Comparison of ENCODE assay signal across 19 mouse cellular contexts in genomic region chr11:77181528-77181927, GRCm38 (mm10). TPM values are rescaled to one million over a fixed set of nuclear protein-coding genes. Genes with fewer than 3 reads are reported as not detected.
DNase-seq lines count a peak whose midpoint lies in the region; ATAC-seq and TF ChIP-seq lines count a peak whose summit lies in the region.
"Had no signal": no experiment of that assay in that cellular context is flagged by ENCODE, and none has a peak within 500 bp of the region (broad histone marks: within the 10 kb centered on the region; RNA-seq: fewer than 3 reads in every experiment).

No protein-coding gene starts in this region.

- ATAC-seq in intestine, embryonic 15.5 days = peak; percentile 75
- ATAC-seq in intestine, embryonic 16.5 days = peak; percentile 73
- ATAC-seq: activated CD4-positive, CD25-positive, alpha-beta regulatory T cell, adult 4 months; forebrain, embryonic 15.5 days; Patski had no signal

- TF ChIP-seq CTCF in small intestine, adult 2 months (IDR thresholded peaks at IDR 0.05; ENCODE audit: extremely low read depth, insufficient read length, insufficient replicate concordance, low read depth, low read length) = no peak

- 0 out of 2 replicates have a peak, but pooled peaks cover 2% of the 10 kb centered on the region for H3K4me1 ChIP-seq in intestine, embryonic 15.5 days (replicated peaks)
- peaks cover 9% of the 10 kb centered on the region; the same call in 1 of the 2 replicates for H3K4me1 ChIP-seq in intestine, embryonic 16.5 days (ENCODE audit: control insufficient read depth, insufficient read depth, low read length)
- peaks cover 14% of the 10 kb centered on the region; the same call in 1 of the 2 replicates for H3K4me1 ChIP-seq in small intestine, adult 2 months (ENCODE audit: control insufficient read depth, insufficient read depth, insufficient read length, low read length)
- H3K4me1 ChIP-seq: embryonic facial prominence, embryonic 10.5 days; embryonic facial prominence, embryonic 12.5 days had no signal

- no peaks in the 10 kb centered on the region for H3K9me3 ChIP-seq in intestine, embryonic 15.5 days
- no peaks in the 10 kb centered on the region for H3K9me3 ChIP-seq in intestine, embryonic 16.5 days (ENCODE audit: control insufficient read depth, low read length)
- H3K9me3 ChIP-seq: embryonic facial prominence, embryonic 10.5 days; embryonic facial prominence, embryonic 12.5 days; forebrain, embryonic 13.5 days; forebrain, embryonic 15.5 days; G1E had no signal

- H3K4me2 ChIP-seq in intestine, embryonic 15.5 days (replicated peaks) = no peak overlapping the region
- H3K4me2 ChIP-seq in intestine, embryonic 16.5 days (ENCODE audit: low read depth, low read length) = no peak overlapping the region
- H3K4me2 ChIP-seq: embryonic facial prominence, embryonic 12.5 days; forebrain, embryonic 13.5 days; forebrain, embryonic 15.5 days had no signal

- no peak for TF ChIP-seq POLR2A in small intestine, adult 2 months (IDR thresholded peaks at IDR 0.05; ENCODE audit: low read depth, low read length)

- no peaks in the 10 kb centered on the region for H3K36me3 ChIP-seq in intestine, embryonic 15.5 days
- H3K36me3 ChIP-seq in intestine, embryonic 16.5 days (ENCODE audit: control insufficient read depth, insufficient read depth, low read length) = no peaks in the 10 kb centered on the region
- no peaks in the 10 kb centered on the region for H3K36me3 ChIP-seq in small intestine, adult 2 months (ENCODE audit: control insufficient read depth, insufficient read depth, low read length)
- H3K36me3 ChIP-seq: embryonic facial prominence, embryonic 10.5 days; embryonic facial prominence, embryonic 12.5 days; forebrain, embryonic 15.5 days; G1E had no signal

- H3K27ac ChIP-seq in intestine, embryonic 15.5 days = peak overlapping the region; percentile 48; the same call in 1 of the 2 replicates
- H3K27ac ChIP-seq in intestine, embryonic 16.5 days (ENCODE audit: low read length) = peak overlapping the region; percentile 65; the same call in 1 of the 2 replicates
- peak overlapping the region; percentile 61; the same call in 1 of the 2 replicates for H3K27ac ChIP-seq in small intestine, adult 2 months (ENCODE audit: insufficient read depth, low read depth, low read length)
- H3K27ac ChIP-seq: embryonic facial prominence, embryonic 10.5 days; embryonic facial prominence, embryonic 12.5 days; forebrain, embryonic 13.5 days had no signal

- DNase-seq in kidney, adult 9 months = peak; percentile 26
- no peak for DNase-seq in kidney, adult 18-20 months
- DNase-seq in thymus, postnatal 36 days = no peak
- no peak for DNase-seq in right cerebral cortex, postnatal 10 days (ENCODE audit: low spot score in 2 of 2)
- no peak for DNase-seq in adrenal gland, postnatal 36 days
- DNase-seq: adrenal gland, adult 8-10 months; adrenal gland, postnatal 14 days had no signal

- WGBS in intestine, embryonic 15.5 days = 54% methylated on average over 5 of the region's 5 CpGs
- 55% methylated on average over 5 of the region's 5 CpGs for WGBS in intestine, embryonic 16.5 days
- WGBS in small intestine, adult 2 months = 24% methylated on average over 5 of the region's 5 CpGs

- H3K27me3 ChIP-seq in intestine, embryonic 15.5 days (replicated peaks) = no peaks in the 10 kb centered on the region
- H3K27me3 ChIP-seq in intestine, embryonic 16.5 days (replicated peaks; ENCODE audit: control insufficient read depth, insufficient read depth, low read length) = no peaks in the 10 kb centered on the region
- H3K27me3 ChIP-seq in small intestine, adult 2 months (ENCODE audit: control insufficient read depth, insufficient read depth, low read length) = no peaks in the 10 kb centered on the region
- H3K27me3 ChIP-seq: CH12.LX; embryonic facial prominence, embryonic 12.5 days; forebrain, embryonic 13.5 days; forebrain, embryonic 15.5 days had no signal

- no peak overlapping the region for H3K9ac ChIP-seq in intestine, embryonic 15.5 days
- H3K9ac ChIP-seq in intestine, embryonic 16.5 days (ENCODE audit: low read depth, low read length) = no peak overlapping the region
- H3K9ac ChIP-seq: embryonic facial prominence, embryonic 12.5 days; forebrain, embryonic 13.5 days; forebrain, embryonic 15.5 days; forebrain, postnatal 0 days had no signal

- no peak overlapping the region for H3K4me3 ChIP-seq in intestine, embryonic 15.5 days (replicated peaks)
- no peak overlapping the region for H3K4me3 ChIP-seq in intestine, embryonic 16.5 days (ENCODE audit: low read length)
- no peak overlapping the region for H3K4me3 ChIP-seq in small intestine, adult 2 months (ENCODE audit: low read depth, low read length)
- H3K4me3 ChIP-seq: embryonic facial prominence, embryonic 10.5 days; embryonic facial prominence, embryonic 12.5 days; forebrain, embryonic 13.5 days; forebrain, embryonic 15.5 days had no signal

RNA-seq across cellular contexts. Expression of gene Efcab5, which starts 7.2 kb away (rescaled TPM):
- 0.24 and 0.47 TPM in 2 replicates for polyA plus RNA-seq in intestine, embryonic 15.5 days (2015; fragmentation: Nextera tagmentation; extraction: Ambion mirVana)
- polyA plus RNA-seq in intestine, embryonic 16.5 days (2015; fragmentation: Nextera tagmentation; extraction: Ambion mirVana) = 0.18 and 0.37 TPM in 2 replicates
- 0.27 and 1.1 TPM in 2 replicates for polyA plus RNA-seq in small intestine, adult 2 months (2012; rRNA removed)
- under 1 TPM; 0.36 to 0.66 TPM for total RNA-seq in adrenal gland, postnatal 36 days (2021)

RNA-seq across cellular contexts. Expression of gene Ssh2, which starts 34.6 kb away (rescaled TPM):
- 5.7 and 5.8 TPM in 2 replicates for polyA plus RNA-seq in intestine, embryonic 15.5 days (2015; fragmentation: Nextera tagmentation; extraction: Ambion mirVana)
- 5.0 and 5.8 TPM in 2 replicates for polyA plus RNA-seq in intestine, embryonic 16.5 days (2015; fragmentation: Nextera tagmentation; extraction: Ambion mirVana)
- polyA plus RNA-seq in small intestine, adult 2 months (2012; rRNA removed) = 3.1 and 5.3 TPM in 2 replicates
- 10 to 100 TPM; 16.8 to 27.1 TPM for total RNA-seq in adrenal gland, postnatal 36 days (2021)
